21 mouse cellular contexts compared by ENCODE assay signal in genomic region chr11:99076744-99077319, GRCm38 (mm10). TPM values are rescaled to one million over a fixed set of nuclear protein-coding genes. Genes with fewer than 3 reads are reported as not detected.
A peak's percentile ranks its signal among the peaks of the same experiment; 100 is the strongest.
DNase-seq lines count a peak whose midpoint lies in the region; ATAC-seq and TF ChIP-seq lines count a peak whose summit lies in the region.
"Had no signal": no experiment of that assay in that cellular context is flagged by ENCODE, and none has a peak within 500 bp of the region (broad histone marks: within the 10 kb centered on the region; RNA-seq: fewer than 3 reads in every experiment).

No protein-coding gene starts in this region.

- H3K4me1 ChIP-seq in embryonic facial prominence, embryonic 12.5 days: peaks cover 58% of the 10 kb centered on the region
- peaks cover 86% of the 10 kb centered on the region for H3K4me1 ChIP-seq in embryonic facial prominence, embryonic 10.5 days
- no peaks in the 10 kb centered on the region for H3K4me1 ChIP-seq in lung, adult 2 months (ENCODE audit: control insufficient read depth, insufficient read depth, low read length)
- H3K4me1 ChIP-seq in liver, embryonic 11.5 days (replicated peaks; ENCODE audit: control insufficient read depth, insufficient read depth, low read length): peaks cover 3% of the 10 kb centered on the region; the same call in 1 of the 2 replicates
- H3K4me1 ChIP-seq: megakaryocyte, embryonic 14.5 days had no signal

- no peak overlapping the region for H3K4me2 ChIP-seq in embryonic facial prominence, embryonic 12.5 days (replicated peaks)
- H3K4me2 ChIP-seq in liver, embryonic 11.5 days: no peak overlapping the region
- H3K4me2 ChIP-seq: heart, embryonic 15.5 days; lung, embryonic 14.5 days; midbrain, embryonic 15.5 days had no signal

- no peak for TF ChIP-seq CTCF in lung, adult 2 months (IDR thresholded peaks at IDR 0.05; ENCODE audit: insufficient read depth, low read length)

- H3K9me3 ChIP-seq in embryonic facial prominence, embryonic 12.5 days: no peaks in the 10 kb centered on the region
- no peaks in the 10 kb centered on the region for H3K9me3 ChIP-seq in embryonic facial prominence, embryonic 10.5 days
- no peaks in the 10 kb centered on the region for H3K9me3 ChIP-seq in liver, embryonic 11.5 days (ENCODE audit: control insufficient read depth, low read length)
- H3K9me3 ChIP-seq: heart, embryonic 15.5 days; megakaryocyte, embryonic 14.5 days; midbrain, embryonic 15.5 days had no signal

- H3K36me3 ChIP-seq in embryonic facial prominence, embryonic 12.5 days: no peaks in the 10 kb centered on the region
- no peaks in the 10 kb centered on the region for H3K36me3 ChIP-seq in embryonic facial prominence, embryonic 10.5 days (replicated peaks)
- H3K36me3 ChIP-seq in liver, embryonic 11.5 days (ENCODE audit: control insufficient read depth, insufficient read depth, low read length): no peaks in the 10 kb centered on the region
- H3K36me3 ChIP-seq: heart, embryonic 15.5 days; midbrain, embryonic 15.5 days had no signal

- TF ChIP-seq POLR2A in lung, adult 2 months (IDR thresholded peaks at IDR 0.05; ENCODE audit: borderline replicate concordance, extremely low read depth, low read depth, low read length): no peak

- H3K27me3 ChIP-seq in embryonic facial prominence, embryonic 12.5 days: no peaks in the 10 kb centered on the region
- H3K27me3 ChIP-seq in embryonic facial prominence, embryonic 10.5 days (replicated peaks; ENCODE audit: low read depth, poor library complexity, severe bottlenecking): no peaks in the 10 kb centered on the region
- no peaks in the 10 kb centered on the region for H3K27me3 ChIP-seq in liver, embryonic 11.5 days (replicated peaks; ENCODE audit: control insufficient read depth, insufficient read depth, low read length)
- H3K27me3 ChIP-seq: heart, embryonic 15.5 days; midbrain, embryonic 15.5 days had no signal

- no peak for ATAC-seq in embryonic facial prominence, embryonic 12.5 days (ENCODE audit: insufficient number of reproducible peaks, insufficient read depth, low FRiP score, low TSS enrichment)
- no peak for ATAC-seq in liver, embryonic 11.5 days (replicated peaks; ENCODE audit: low FRiP score)
- ATAC-seq: forebrain, embryonic 16.5 days; hindbrain, postnatal 0 days; midbrain, embryonic 15.5 days had no signal

- no peak overlapping the region for H3K9ac ChIP-seq in embryonic facial prominence, embryonic 12.5 days
- H3K9ac ChIP-seq in liver, embryonic 11.5 days (ENCODE audit: low read depth, low read length): no peak overlapping the region
- H3K9ac ChIP-seq: heart, embryonic 15.5 days; lung, embryonic 14.5 days; midbrain, embryonic 15.5 days had no signal

- 61% methylated on average over 5 of the region's 5 CpGs for WGBS in embryonic facial prominence, embryonic 12.5 days
- WGBS in embryonic facial prominence, embryonic 10.5 days: 76% methylated on average over 5 of the region's 5 CpGs
- WGBS in lung, adult 2 months: 37% methylated on average over 5 of the region's 5 CpGs
- WGBS in liver, embryonic 11.5 days: 42% methylated on average over 5 of the region's 5 CpGs

- no peak overlapping the region for H3K4me3 ChIP-seq in embryonic facial prominence, embryonic 12.5 days
- H3K4me3 ChIP-seq in embryonic facial prominence, embryonic 10.5 days: no peak overlapping the region
- H3K4me3 ChIP-seq in lung, adult 2 months (replicated peaks; ENCODE audit: extremely low read depth, low read depth, low read length): no peak overlapping the region
- no peak overlapping the region for H3K4me3 ChIP-seq in liver, embryonic 11.5 days (ENCODE audit: low read depth, low read length)
- H3K4me3 ChIP-seq: heart, embryonic 15.5 days; megakaryocyte, embryonic 14.5 days; midbrain, embryonic 15.5 days had no signal

- DNase-seq in embryonic facial prominence, embryonic 10.5 days (ENCODE audit: low spot score): no peak
- DNase-seq in lung, postnatal 10 days: peak; percentile 55
- DNase-seq in lung, adult 2 months: no peak
- peak; percentile 10 to 14 for DNase-seq in layer of hippocampus, postnatal 36 days
- no peak for DNase-seq in ovary, postnatal 36 days (ENCODE audit: low spot score)
- DNase-seq in thymus, postnatal 25 days: no peak
- DNase-seq in liver, embryonic 11.5 days (ENCODE audit: low spot score): no peak
- DNase-seq: cerebellum, adult 9-11 months; heart, adult 11 months; kidney, adult 18-20 months; kidney, postnatal 14 days; liver; lung, embryonic 14.5 days; thymus, adult 18-20 months had no signal

- peak overlapping the region; percentile 85; the same call in 1 of the 2 replicates for H3K27ac ChIP-seq in embryonic facial prominence, embryonic 12.5 days
- H3K27ac ChIP-seq in embryonic facial prominence, embryonic 10.5 days (replicated peaks): no peak overlapping the region; the same call in 1 of the 2 replicates
- no peak overlapping the region for H3K27ac ChIP-seq in liver, embryonic 11.5 days (ENCODE audit: low read depth, low read length)
- H3K27ac ChIP-seq: heart, embryonic 15.5 days; hindbrain, postnatal 0 days; midbrain, embryonic 15.5 days had no signal

RNA-seq across cellular contexts. Expression of gene Tns4, which starts 12.3 kb away (rescaled TPM):
- polyA plus RNA-seq in embryonic facial prominence, embryonic 12.5 days (2016; fragmentation: Nextera tagmentation; extraction: Ambion mirVana): 0.24 and 0.28 TPM in 2 replicates
- 0.96 and 1.0 TPM in 2 replicates for polyA plus RNA-seq in embryonic facial prominence, embryonic 10.5 days (2016; fragmentation: Nextera tagmentation; extraction: Ambion mirVana)
- 2.9 and 4.9 TPM in 2 replicates for polyA plus RNA-seq in lung, adult 2 months (2012; rRNA removed)
- total RNA-seq in layer of hippocampus, postnatal 36 days (2021): not detected
- polyA plus RNA-seq in liver, embryonic 11.5 days (2014; fragmentation: Nextera tagmentation; extraction: Ambion mirVana): 0.21 TPM in 1 of 2 replicates, not detected in the other
- total RNA-seq: hematopoietic stem cell, adult 5-6 weeks had no signal
- polyA plus RNA-seq: forebrain, embryonic 16.5 days had no signal

RNA-seq across cellular contexts. Expression of gene Igfbp4, which starts 35.8 kb away (rescaled TPM):
- 942 and 961 TPM in 2 replicates for polyA plus RNA-seq in embryonic facial prominence, embryonic 12.5 days (2016; fragmentation: Nextera tagmentation; extraction: Ambion mirVana)
- polyA plus RNA-seq in embryonic facial prominence, embryonic 10.5 days (2016; fragmentation: Nextera tagmentation; extraction: Ambion mirVana): 658 and 684 TPM in 2 replicates
- 459 and 481 TPM in 2 replicates for polyA plus RNA-seq in lung, adult 2 months (2012; rRNA removed)
- total RNA-seq in layer of hippocampus, postnatal 36 days (2021): 10 to 100 TPM; 71.4 to 72.1 TPM
- polyA plus RNA-seq in liver, embryonic 11.5 days (2014; fragmentation: Nextera tagmentation; extraction: Ambion mirVana): 324 and 328 TPM in 2 replicates

RNA-seq across cellular contexts. Expression of gene Top2a, which starts 52.8 kb away (rescaled TPM):
- polyA plus RNA-seq in embryonic facial prominence, embryonic 12.5 days (2016; fragmentation: Nextera tagmentation; extraction: Ambion mirVana): 288 and 289 TPM in 2 replicates
- polyA plus RNA-seq in embryonic facial prominence, embryonic 10.5 days (2016; fragmentation: Nextera tagmentation; extraction: Ambion mirVana): 332 and 336 TPM in 2 replicates
- 0.58 and 1.4 TPM in 2 replicates for polyA plus RNA-seq in lung, adult 2 months (2012; rRNA removed)
- total RNA-seq in layer of hippocampus, postnatal 36 days (2021): 1 to 10 TPM; 2.7 to 3.3 TPM
- 315 and 330 TPM in 2 replicates for polyA plus RNA-seq in liver, embryonic 11.5 days (2014; fragmentation: Nextera tagmentation; extraction: Ambion mirVana)

Comparison
In these comparisons a context has a peak if more than half of its experiments do, and no peak if none do; other contexts are left out.
1. DNase-seq: peak in lung, postnatal 10 days (single experiment) and layer of hippocampus, postnatal 36 days (2 of 2); none in embryonic facial prominence, embryonic 10.5 days (single experiment), lung, adult 2 months (single experiment), ovary, postnatal 36 days (single experiment), thymus, postnatal 25 days (single experiment) and liver, embryonic 11.5 days (single experiment).
2. RNA of gene Top2a, which starts 52.8 kb away (polyA plus RNA-seq): 332 to 336 TPM in embryonic facial prominence, embryonic 10.5 days, 315 to 330 TPM in liver, embryonic 11.5 days and 288 to 289 TPM in embryonic facial prominence, embryonic 12.5 days; 0.58 to 1.4 TPM in lung, adult 2 months; every median in the first group is over 100 times any median in the second.